Mouse (Mus musculus) CH12.LX (cell line): ENCODE data around the gene Pdf. TPM values are rescaled to one million over a fixed set of nuclear protein-coding genes. Genes with fewer than 3 reads are reported as not detected.

ENCODE experiments used
- DNase-seq: peaks from one replicate; pipeline ENCODE4 v3.0.0-alpha.2; 2013; ENCODE audit errors: extremely low read depth
- H3K27ac ChIP-seq: 2 replicates; pipeline ENCODE4 v1.5.1; 2012; ENCODE audit warnings: low read depth, mild to moderate bottlenecking, control low read depth, moderate library complexity; ENCODE audit not compliant: insufficient read depth
- H3K27me3 ChIP-seq: replicated peaks from 2 replicates; pipeline ENCODE3; 2012; ENCODE audit warnings: inconsistent platforms
- H3K36me3 ChIP-seq, 2 experiments: replicated peaks in 1 of 2; 2 replicates each; pipeline versions ENCODE3 to v1.6.1; 2012; ENCODE audit warnings: inconsistent platforms in 1 of 2, low read length in 1 of 2, mild to moderate bottlenecking in 1 of 2, mixed read lengths in 1 of 2, moderate library complexity in 1 of 2; ENCODE audit not compliant: control insufficient read depth in 1 of 2, insufficient read depth in 1 of 2
- H3K4me1 ChIP-seq, 2 experiments: 2 replicates each; pipeline ENCODE4 v1.6.1; 2012; ENCODE audit warnings: inconsistent platforms in 1 of 2, moderate library complexity in 1 of 2; ENCODE audit not compliant: insufficient read depth in 2 of 2, control insufficient read depth in 1 of 2
- H3K4me2 ChIP-seq: 2 replicates; pipeline ENCODE4 v1.6.1; 2012; ENCODE audit warnings: low read depth, mild to moderate bottlenecking, control low read depth; ENCODE audit not compliant: poor library complexity, insufficient read depth, severe bottlenecking
- H3K4me3 ChIP-seq, 3 experiments: fragments of 150-350 bp in 1 of 3; sonication (generic) in 1 of 3; replicated peaks in 1 of 3; 2 replicates each; pipeline versions ENCODE3 to v1.5.1; 2011 to 2012; ENCODE audit warnings: low read depth in 2 of 3, low read length in 2 of 3, mild to moderate bottlenecking in 2 of 3, moderate library complexity in 2 of 3, control low read depth in 1 of 3, improper control_type of control experiment in 1 of 3, inconsistent platforms in 1 of 3, mixed read lengths in 1 of 3; ENCODE audit not compliant: poor library complexity in 1 of 3
- H3K79me2 ChIP-seq: replicated peaks from 2 replicates; pipeline ENCODE4 v1.6.1; 2012; ENCODE audit warnings: mild to moderate bottlenecking, moderate library complexity; ENCODE audit not compliant: control insufficient read depth, poor library complexity, insufficient read depth, severe bottlenecking; ENCODE audit errors: extremely low read depth
- H3K9ac ChIP-seq: 2 replicates; pipeline ENCODE4 v1.6.1; 2012; ENCODE audit warnings: low read depth, mild to moderate bottlenecking, control low read depth, moderate library complexity; ENCODE audit not compliant: insufficient read depth
- H3K9me3 ChIP-seq: replicated peaks from 2 replicates; pipeline ENCODE3; 2012; ENCODE audit warnings: low read length, inconsistent platforms, mixed read lengths
- BHLHE40 ChIP-seq: IDR thresholded peaks from 2 replicates; pipeline ENCODE4 v1.6.1; 2011; ENCODE audit warnings: mild to moderate bottlenecking, low read depth, low read length, improper control_type of control experiment
- CHD1 ChIP-seq: IDR thresholded peaks from 2 replicates; pipeline ENCODE4 v1.6.1; 2012; ENCODE audit warnings: low read depth, low read length, improper control_type of control experiment, inconsistent platforms
- CHD2 ChIP-seq: IDR thresholded peaks from 2 replicates; pipeline ENCODE4 v1.6.1; 2011; ENCODE audit warnings: low read length, improper control_type of control experiment
- HCFC1 ChIP-seq: IDR thresholded peaks from 2 replicates; pipeline ENCODE4 v1.6.1; 2012; ENCODE audit warnings: low read depth, mild to moderate bottlenecking, inconsistent platforms, low read length, improper control_type of control experiment
- IRF4 ChIP-seq: IDR thresholded peaks from 2 replicates; pipeline ENCODE4 v1.6.1; 2014; ENCODE audit warnings: low read depth, mild to moderate bottlenecking, inconsistent platforms, low read length, improper control_type of control experiment
- JUN ChIP-seq: IDR thresholded peaks from 2 replicates; pipeline ENCODE4 v1.6.1; 2011; ENCODE audit warnings: low read depth, mild to moderate bottlenecking, low read length, improper control_type of control experiment, moderate library complexity; ENCODE audit not compliant: insufficient read depth
- JUND ChIP-seq: conservative IDR thresholded peaks from 2 replicates; pipeline ENCODE4 v1.6.1; 2011; ENCODE audit warnings: low read depth, low read length, improper control_type of control experiment
- KAT2A ChIP-seq: IDR thresholded peaks from 2 replicates; pipeline ENCODE4 v1.6.1; 2012; ENCODE audit warnings: low read length, improper control_type of control experiment, inconsistent platforms; ENCODE audit not compliant: insufficient replicate concordance
- MAFK ChIP-seq: IDR thresholded peaks from 2 replicates; pipeline ENCODE4 v1.6.1; 2011; ENCODE audit warnings: low read length, improper control_type of control experiment; ENCODE audit not compliant: insufficient replicate concordance
- MAX ChIP-seq: IDR thresholded peaks from 2 replicates; pipeline ENCODE4 v1.6.1; 2011; ENCODE audit warnings: low read length, improper control_type of control experiment
- MAZ ChIP-seq: IDR thresholded peaks from 2 replicates; pipeline ENCODE4 v1.6.1; 2012; ENCODE audit warnings: low read depth, mild to moderate bottlenecking, inconsistent platforms, low read length, improper control_type of control experiment, moderate library complexity
- MEF2A ChIP-seq: IDR thresholded peaks from 2 replicates; pipeline ENCODE4 v1.6.1; 2014; ENCODE audit warnings: low read depth, mild to moderate bottlenecking, inconsistent platforms, low read length, improper control_type of control experiment, borderline replicate concordance
- MXI1 ChIP-seq: IDR thresholded peaks from 2 replicates; pipeline ENCODE4 v1.6.1; 2011; ENCODE audit warnings: mild to moderate bottlenecking, low read depth, low read length, improper control_type of control experiment
- NELFE ChIP-seq: IDR thresholded peaks from 2 replicates; pipeline ENCODE4 v1.6.1; 2011; ENCODE audit warnings: low read depth, low read length, improper control_type of control experiment
- NRF1 ChIP-seq: IDR thresholded peaks from 2 replicates; pipeline ENCODE4 v1.6.1; 2014; ENCODE audit warnings: low read depth, mild to moderate bottlenecking, inconsistent platforms, low read length, improper control_type of control experiment, moderate library complexity
- PAX5 ChIP-seq: IDR thresholded peaks from 2 replicates; pipeline ENCODE4 v1.6.1; 2012; ENCODE audit warnings: low read length, inconsistent platforms, mixed read lengths
- POLR2A ChIP-seq: IDR thresholded peaks from 2 replicates; pipeline ENCODE4 v1.6.1; 2011; ENCODE audit warnings: low read depth, mild to moderate bottlenecking, improper control_type of control experiment, low read length
- RAD21 ChIP-seq: IDR thresholded peaks from 2 replicates; pipeline ENCODE4 v1.6.1; 2011; ENCODE audit warnings: low read depth, mild to moderate bottlenecking, low read length, improper control_type of control experiment, moderate library complexity
- RCOR1 ChIP-seq: conservative IDR thresholded peaks from 2 replicates; pipeline ENCODE4 v1.6.1; 2012; ENCODE audit warnings: low read depth, mild to moderate bottlenecking, inconsistent platforms, low read length, improper control_type of control experiment
- SIN3A ChIP-seq: IDR thresholded peaks from 2 replicates; pipeline ENCODE4 v1.6.1; 2012; ENCODE audit warnings: low read length, improper control_type of control experiment, inconsistent platforms
- SMC3 ChIP-seq: IDR thresholded peaks from 2 replicates; pipeline ENCODE4 v1.6.1; 2011; ENCODE audit warnings: low read depth, low read length, improper control_type of control experiment
- TBP ChIP-seq: conservative IDR thresholded peaks from 2 replicates; pipeline ENCODE4 v1.6.1; 2011; ENCODE audit warnings: low read depth, low read length, improper control_type of control experiment
- TCF12 ChIP-seq: IDR thresholded peaks from 2 replicates; pipeline ENCODE4 v1.6.1; 2014; ENCODE audit warnings: low read depth, mild to moderate bottlenecking, inconsistent platforms, low read length, improper control_type of control experiment
- UBTF ChIP-seq: IDR thresholded peaks from 2 replicates; pipeline ENCODE4 v1.6.1; 2012; ENCODE audit warnings: low read depth, mild to moderate bottlenecking, inconsistent platforms, low read length, improper control_type of control experiment, moderate library complexity
- USF2 ChIP-seq: conservative IDR thresholded peaks from 2 replicates; pipeline ENCODE4 v1.6.1; 2011; ENCODE audit warnings: low read depth, low read length, improper control_type of control experiment
- ZC3H11A ChIP-seq: IDR thresholded peaks from 2 replicates; pipeline ENCODE4 v1.6.1; 2012; ENCODE audit warnings: low read depth, mild to moderate bottlenecking, inconsistent platforms, low read length, improper control_type of control experiment
- ZKSCAN1 ChIP-seq: IDR thresholded peaks from 2 replicates; pipeline ENCODE4 v1.6.1; 2012; ENCODE audit warnings: low read depth, inconsistent platforms, low read length, improper control_type of control experiment, borderline replicate concordance
- ZNF384 ChIP-seq: IDR thresholded peaks from 2 replicates; pipeline ENCODE4 v1.6.1; 2012; ENCODE audit warnings: low read depth, low read length, improper control_type of control experiment, inconsistent platforms
- dilution Hi-C: fragments of 300-500 bp; cut with MboI; formaldehyde crosslinking; loops from 2 replicates; pipeline ENCODE4 v1.14.3; 2020; ENCODE audit warnings: low sequenced_read_pairs; ENCODE audit not compliant: extremely low pct_unique_long_range_greater_than_20kb, extremely low pct_ligation_motif_present
- in situ Hi-C: fragments of 300-500 bp; cut with MboI; formaldehyde crosslinking; loops from 3 replicates; pipeline ENCODE4 v1.14.3; 2019; ENCODE audit warnings: low sequenced_read_pairs, low pct_ligation_motif_present, low pct_unique_long_range_greater_than_20kb, mixed read lengths
- polyA plus RNA-seq: library from polyadenylated mRNA; unstranded; fragments of >175 nt; gene quantifications from 2 replicates; pipeline ENCODE4 v1.2.1, GENCODE M21; 2012; ENCODE audit warnings: low read depth; ENCODE audit not compliant: insufficient read length
- total RNA-seq, 2 experiments: library from RNA; depleted of rRNA; stranded (reverse); fragments of 300-350 nt in 1 of 2; fragments of >200 nt in 1 of 2; gene quantifications; 2 replicates each; pipeline ENCODE4 v1.2.3; 2012 to 2014

The Pdf gene
- total and polyA plus RNA-seq, 3 experiments: 34.6 to 49.4 (median 38.9) TPM

GRCm38 (mm10) chr8:107056076-107056972, 7.9 kb upstream of the Pdf start, which contains the start of the genes Cog8 and Nip7 (continued):
- TF ChIP-seq POLR2A (peak; percentile 86), SMC3 (no peak), RAD21 (no peak), CHD2 (peak; percentile 64), JUND (no peak), NELFE (peak; percentile 83), NRF1 (peak; percentile 82), ZKSCAN1 (no peak), MAFK (no peak), PAX5 (no peak), BHLHE40 (0 out of 2 replicates have a peak, but pooled peaks have one; percentile 48), CHD1 (no peak), ZC3H11A (no peak), MEF2A (peak; percentile 66; the same call in 1 of the 2 replicates), SIN3A (peak; percentile 91)
- TF ChIP-seq, all 38 proteins: peak for 19

GRCm38 (mm10) chr8:107052046-107052445, 3.6 kb upstream of the Pdf start:
- in situ Hi-C loops: no loop called here
- dilution Hi-C loops: no loop called here
- no peak overlapping the region for H3K27ac ChIP-seq
- no peak for TF ChIP-seq TBP
- no peak for TF ChIP-seq UBTF
- no peak for TF ChIP-seq POLR2A
- no peak for TF ChIP-seq IRF4
- TF ChIP-seq ZKSCAN1: no peak
- no peak for TF ChIP-seq MEF2A
- no peak for TF ChIP-seq KAT2A
- no peak for TF ChIP-seq MXI1
- no peak for TF ChIP-seq RCOR1
- no peak for TF ChIP-seq BHLHE40
- TF ChIP-seq HCFC1: no peak
- TF ChIP-seq USF2: no peak
- TF ChIP-seq ZNF384: no peak
- no peak for TF ChIP-seq MAX
- no peak for TF ChIP-seq MAZ
- no peak for TF ChIP-seq JUN
- TF ChIP-seq NELFE: no peak
- TF ChIP-seq RAD21: no peak
- no peak for TF ChIP-seq ZC3H11A
- TF ChIP-seq TCF12: no peak
- peaks cover 2 to 25% of the 10 kb centered on the region in 2 experiments; a peak in 3 of 4 replicates for H3K4me1 ChIP-seq
- peaks cover 37% of the 10 kb centered on the region for H3K79me2 ChIP-seq
- no peak overlapping the region for H3K9ac ChIP-seq
- H3K9me3 ChIP-seq: no peaks in the 10 kb centered on the region
- H3K4me2 ChIP-seq: no peak overlapping the region
- no peak for DNase-seq
- H3K36me3 ChIP-seq: peaks cover 41 to 56% of the 10 kb centered on the region in 2 experiments
- H3K4me3 ChIP-seq: no peak overlapping the region
- no peaks in the 10 kb centered on the region for H3K27me3 ChIP-seq
